Mouse (Mus musculus) c-Kit-positive CD71-negative TER-119-negative erythroid progenitor cells, embryonic 14.5 days (primary cell): ENCODE results near the gene Mfsd14b.
A peak's percentile ranks its signal among the peaks of the same experiment; 100 is the strongest.

Experiments used
- DNase-seq: peaks from one replicate; pipeline ENCODE4 v3.0.0-alpha.2; 2013; ENCODE audit warnings: low read depth

Mfsd14b gene

DNA sequence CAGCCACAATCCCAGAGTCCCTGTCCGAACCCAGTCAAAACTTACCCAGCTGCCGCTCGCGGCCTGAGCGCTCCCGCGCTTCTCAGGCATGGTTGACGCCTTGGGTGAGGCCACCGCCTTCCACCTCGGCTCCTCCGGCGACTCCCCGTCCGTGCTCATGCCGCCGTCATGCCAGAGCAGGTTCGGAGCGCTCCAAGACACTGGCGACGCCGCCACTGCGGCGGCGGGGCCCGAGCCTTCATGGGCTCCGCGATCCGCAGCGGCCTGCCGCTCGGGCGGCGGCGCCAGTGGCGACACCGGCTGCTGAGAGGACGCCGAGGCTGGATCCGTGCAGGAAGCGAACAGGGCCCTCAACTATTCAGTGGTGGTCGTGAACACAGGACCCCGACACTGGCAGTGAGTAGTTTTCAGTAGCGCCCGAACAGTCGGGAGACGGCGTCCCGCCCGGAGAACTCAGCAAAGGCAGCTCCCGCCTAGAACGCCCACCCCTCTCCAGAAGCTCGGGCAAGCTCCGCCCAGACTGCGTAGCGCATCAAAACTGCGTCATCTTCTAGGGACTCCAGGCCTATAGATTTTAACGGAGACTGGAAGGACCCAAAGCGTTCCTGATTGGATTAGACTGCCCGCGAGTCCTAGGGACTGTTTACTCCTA is at the start of gene Mfsd14b:
Gene Mfsd14b (minus strand): TSS at position 517 of the 652 bp plus-strand sequence.
- peak; percentile 82 for DNase-seq

- DNase-seq: no peak
Observed at GRCm38 (mm10) chr13:65149940-65150339, 37.2 kb upstream of the Mfsd14b start, which contains the start of gene Olfr466. Olfr466 (plus strand) TSS chr13:65150240.

- no peak for DNase-seq
Observed at GRCm38 (mm10) chr13:65137789-65138188, 25.0 kb upstream of the Mfsd14b start, which contains the start of gene Olfr465-ps1. Olfr465-ps1 (plus strand) TSS chr13:65138089.

- no peak for DNase-seq
Observed at GRCm38 (mm10) chr13:65127063-65127847, 14.5 kb upstream of the Mfsd14b start.

GRCm38 (mm10) chr13:65122111-65122510 is 9.3 kb upstream of the Mfsd14b start:
- DNase-seq: no peak

GRCm38 (mm10) chr13:65120984-65121383 is 8.2 kb upstream of the Mfsd14b start:
- no peak for DNase-seq

GRCm38 (mm10) chr13:65113239-65113638 is 464 bp upstream of the Mfsd14b start:
- no peak for DNase-seq

DNA sequence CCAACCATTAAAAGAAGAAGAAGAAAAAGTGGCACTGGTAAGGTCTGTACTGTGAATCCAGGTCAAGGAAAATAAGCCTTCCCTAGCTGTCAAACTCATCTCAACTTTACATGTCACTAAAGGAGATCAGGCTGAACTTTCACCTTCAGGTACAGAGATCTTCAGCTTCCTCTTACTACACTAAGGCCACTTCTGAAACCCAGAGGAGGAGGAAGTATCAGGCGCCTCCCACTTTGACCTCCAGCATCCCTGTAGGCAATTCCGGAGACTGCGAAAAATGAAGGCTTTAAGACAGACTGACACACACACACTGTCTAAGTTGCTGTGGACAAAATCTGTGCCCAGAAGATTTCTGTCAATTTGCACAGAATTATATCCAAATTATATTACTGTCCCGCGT is 814 bp downstream of the Mfsd14b start:
- no peak for DNase-seq

GRCm38 (mm10) chr13:65101232-65101631 is 11.5 kb downstream of the Mfsd14b start:
- no peak for DNase-seq

- DNase-seq: no peak
Observed at GRCm38 (mm10) chr13:65100678-65101077, 12.1 kb downstream of the Mfsd14b start.

GRCm38 (mm10) chr13:65097018-65097417 is 15.8 kb downstream of the Mfsd14b start:
- DNase-seq: no peak

DNA sequence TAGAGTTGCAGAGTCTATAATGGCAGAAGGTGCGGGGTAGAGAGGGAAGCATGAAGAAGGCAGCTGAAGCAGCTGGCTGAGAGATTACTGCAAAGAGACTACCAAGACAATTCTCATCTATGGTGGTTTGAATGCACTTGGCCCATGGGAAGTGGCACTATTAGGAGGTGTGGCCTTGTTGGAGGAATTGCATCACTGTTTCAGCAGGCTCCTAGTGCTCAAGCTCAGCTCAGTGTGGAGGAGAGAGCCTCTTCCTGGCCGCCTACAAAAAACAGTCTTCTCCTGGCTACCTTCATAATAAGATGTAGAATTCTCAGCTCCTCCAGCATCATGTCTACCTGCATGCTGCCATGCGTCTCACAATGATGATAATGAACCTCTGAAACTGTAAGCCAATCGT is 16.9 kb downstream of the Mfsd14b start:
- no peak for DNase-seq

- DNase-seq: no peak
Observed at GRCm38 (mm10) chr13:65069969-65070368, 42.8 kb downstream of the Mfsd14b start.

DNA sequence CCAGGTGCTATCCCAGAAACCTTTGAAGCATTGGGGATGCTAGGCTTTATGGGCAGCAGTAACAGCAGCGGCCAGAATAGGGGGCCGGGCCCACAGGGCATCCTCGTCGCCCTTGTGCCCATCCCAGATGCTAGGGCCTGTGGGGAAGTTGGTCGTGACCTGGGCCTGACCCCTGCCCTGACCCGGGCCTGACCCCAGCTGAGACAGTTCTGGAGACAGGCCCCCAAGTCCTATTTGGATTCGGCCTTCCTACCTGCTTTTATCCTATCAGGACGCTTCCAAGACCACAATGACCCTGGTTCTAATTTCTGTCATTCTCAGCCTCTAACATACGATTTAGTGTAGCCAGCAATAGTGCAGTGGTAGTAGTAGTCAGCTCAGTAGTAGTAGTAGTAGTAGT is 60.1 kb downstream of the Mfsd14b start, which contains the start of gene Prss47:
Gene Prss47 (minus strand): TSS at position 101 of the 400 bp plus-strand sequence.
- no peak for DNase-seq

GRCm38 (mm10) chr13:65035057-65035456 is 77.7 kb downstream of the Mfsd14b start:
- DNase-seq: peak; percentile 7

- DNase-seq: no peak
Observed at GRCm38 (mm10) chr13:65032758-65033157, 80.0 kb downstream of the Mfsd14b start, which contains the start of gene Spata31d1c. Spata31d1c (plus strand) TSS chr13:65033058.
